Mouse (Mus musculus) heart, embryonic 12.5 days (tissue): ENCODE data around the gene Ptpdc1. TPM values are rescaled to one million over a fixed set of nuclear protein-coding genes. Genes with fewer than 3 reads are reported as not detected.

ENCODE experiments used
- microRNA counts: library from miRNA; unstranded; fragments of <30 nt; microRNA quantifications from one replicate; lab custom pipeline; 2017
- microRNA-seq: library from miRNA; unstranded; fragments of <30 nt; microRNA quantifications from one replicate; pipeline ENCODE4, GENCODE M21; 2017
- polyA plus RNA-seq: library from polyadenylated mRNA; unstranded; fragments of >200 nt; fragmentation: Nextera tagmentation; extraction: Ambion mirVana; gene quantifications from 2 replicates; pipeline ENCODE4 v1.2.1, GENCODE M21; 2016

Ptpdc1 gene
- polyA plus RNA-seq, 1 experiment from 2014 or later = 6.8 TPM

MicroRNA genes within 50 kb of the gene (microRNA counts, 519-probe panel; counts per million panel counts)
- microRNA mmu-let-7a (lab: Ali Mortazavi, UCI) = 6,352 counts per million, percentile 81 among the panel's probes with 10 or more counts
- 7,826 counts per million, percentile 95 among the panel's probes with 10 or more counts for microRNA mmu-let-7d (lab: Ali Mortazavi, UCI)
- microRNA mmu-let-7f (lab: Ali Mortazavi, UCI) = 5,183 counts per million, percentile 59 among the panel's probes with 10 or more counts

Small RNA genes lying within 50 kb of the gene (microRNA-seq; reads per million reads assigned to microRNA genes)
- gene Gm24111 (not detected), gene Mirlet7a-1 (33.2 reads per million, percentile 38 among the genes with 10 or more reads in this experiment), gene Mirlet7d (3,168 reads per million, percentile 89 among the genes with 10 or more reads in this experiment), gene Mirlet7f-1 (not detected)

Other genes with a start within 250 kb of the Ptpdc1 start
- 3.8 and 4.1 TPM in 2 replicates for gene Zfp169, start 112.2 kb downstream of the Ptpdc1 start, polyA plus RNA-seq
- 0.75 and 0.76 TPM in 2 replicates for gene A830005F24Rik, start 112.1 kb downstream of the Ptpdc1 start, polyA plus RNA-seq
- gene Barx1, start 37.3 kb upstream of the Ptpdc1 start, polyA plus RNA-seq = 0.89 and 1.3 TPM in 2 replicates
- 4.9 and 5.7 TPM in 2 replicates for gene Phf2, start 245.5 kb upstream of the Ptpdc1 start, polyA plus RNA-seq